In genomic region chr10:8813984-8814578, GRCm38 (mm10) we compare ENCODE assay signal across 15 mouse cellular contexts.
DNase-seq lines count a peak whose midpoint lies in the region; ATAC-seq and TF ChIP-seq lines count a peak whose summit lies in the region.
"Had no signal": no experiment of that assay in that cellular context is flagged by ENCODE, and none has a peak within 500 bp of the region (broad histone marks: within the 10 kb centered on the region; RNA-seq: fewer than 3 reads in every experiment).

No protein-coding gene starts in this region.

- peak overlapping the region; percentile 18; the same call in 1 of the 2 replicates for H3K4me2 ChIP-seq in heart, embryonic 16.5 days (ENCODE audit: low read depth, low read length)
- H3K4me2 ChIP-seq in embryonic facial prominence, embryonic 12.5 days (replicated peaks) = peak overlapping the region; percentile 27
- peak overlapping the region; percentile 15 for H3K4me2 ChIP-seq in limb, embryonic 14.5 days (replicated peaks; ENCODE audit: low read depth, low read length, severe bottlenecking)

- no peaks in the 10 kb centered on the region for H3K9me3 ChIP-seq in heart, embryonic 16.5 days (replicated peaks; ENCODE audit: control insufficient read depth, low read length)
- H3K9me3 ChIP-seq in embryonic facial prominence, embryonic 12.5 days = no peaks in the 10 kb centered on the region
- H3K9me3 ChIP-seq in limb, embryonic 14.5 days (ENCODE audit: control insufficient read depth, low read length) = no peaks in the 10 kb centered on the region

- H3K9ac ChIP-seq in heart, embryonic 16.5 days (ENCODE audit: low read length) = 0 out of 2 replicates have a peak overlapping the region, but pooled peaks have one; percentile 5
- H3K9ac ChIP-seq in embryonic facial prominence, embryonic 12.5 days = no peak overlapping the region
- H3K9ac ChIP-seq in limb, embryonic 14.5 days (ENCODE audit: low read depth, low read length, severe bottlenecking) = no peak overlapping the region
- H3K9ac ChIP-seq: forebrain, postnatal 0 days had no signal

- WGBS in heart, embryonic 16.5 days = 27% methylated on average over 18 of the region's 18 CpGs
- 20% methylated on average over 18 of the region's 18 CpGs for WGBS in embryonic facial prominence, embryonic 12.5 days
- 11% methylated on average over 18 of the region's 18 CpGs for WGBS in limb, embryonic 14.5 days

- peak overlapping the region; percentile 53 for H3K27ac ChIP-seq in heart, embryonic 16.5 days (ENCODE audit: low read length)
- H3K27ac ChIP-seq in embryonic facial prominence, embryonic 12.5 days = peak overlapping the region; percentile 89
- peak overlapping the region; percentile 49; the same call in 1 of the 2 replicates for H3K27ac ChIP-seq in limb, embryonic 14.5 days (replicated peaks; ENCODE audit: low read depth, low read length)
- H3K27ac ChIP-seq: macrophage had no signal

- TF ChIP-seq POLR2A in limb, embryonic 14.5 days (IDR thresholded peaks at IDR 0.05; ENCODE audit: borderline replicate concordance, extremely low read depth, insufficient read depth, insufficient read length) = no peak

- no peaks in the 10 kb centered on the region for H3K27me3 ChIP-seq in heart, embryonic 16.5 days (ENCODE audit: control insufficient read depth, insufficient read depth, low read length)
- H3K27me3 ChIP-seq in embryonic facial prominence, embryonic 12.5 days = no peaks in the 10 kb centered on the region
- no peaks in the 10 kb centered on the region for H3K27me3 ChIP-seq in limb, embryonic 14.5 days (ENCODE audit: control insufficient read depth, insufficient read depth, low read length)

- no peak for ATAC-seq in heart, embryonic 16.5 days (replicated peaks; ENCODE audit: extremely low read depth, insufficient read depth, low FRiP score)
- ATAC-seq in embryonic facial prominence, embryonic 12.5 days (ENCODE audit: insufficient number of reproducible peaks, insufficient read depth, low FRiP score, low TSS enrichment) = no peak
- no peak; the same call in 1 of the 2 replicates for ATAC-seq in limb, embryonic 14.5 days (ENCODE audit: low FRiP score, low read depth)
- ATAC-seq: forebrain, postnatal 0 days; inflammation-experienced regulatory T-cells, adult 6 months; midbrain, embryonic 16.5 days had no signal

- H3K36me3 ChIP-seq in heart, embryonic 16.5 days (ENCODE audit: control insufficient read depth, insufficient read depth) = no peaks in the 10 kb centered on the region
- H3K36me3 ChIP-seq in embryonic facial prominence, embryonic 12.5 days = no peaks in the 10 kb centered on the region; the same call in 1 of the 2 replicates
- H3K36me3 ChIP-seq in limb, embryonic 14.5 days (ENCODE audit: control insufficient read depth, insufficient read depth, low read length) = peaks cover 10% of the 10 kb centered on the region; the same call in 1 of the 2 replicates

- H3K4me1 ChIP-seq in heart, embryonic 16.5 days (ENCODE audit: control insufficient read depth, insufficient read depth, low read length) = peaks cover 19% of the 10 kb centered on the region
- H3K4me1 ChIP-seq in embryonic facial prominence, embryonic 12.5 days = peaks cover 25% of the 10 kb centered on the region; the same call in 1 of the 2 replicates
- H3K4me1 ChIP-seq in limb, embryonic 14.5 days (ENCODE audit: control insufficient read depth, insufficient read depth, low read length) = peaks cover 28% of the 10 kb centered on the region

- no peak for DNase-seq in heart, adult 9 months (ENCODE audit: low spot score in 2 of 2)
- DNase-seq in embryo, embryonic 11 days = peak; percentile 63
- DNase-seq in limb, embryonic 14.5 days (ENCODE audit: low spot score) = peak; percentile 54
- no peak for DNase-seq in cerebellum, postnatal 14 days
- DNase-seq in spleen, adult 18-20 months = no peak
- DNase-seq: cerebellum, adult 18-20 months; heart, adult 11 months; right cerebral cortex, adult 18-20 months; thymus, postnatal 25 days had no signal

- no peak overlapping the region for H3K4me3 ChIP-seq in heart, embryonic 16.5 days (ENCODE audit: low read length)
- no peak overlapping the region for H3K4me3 ChIP-seq in embryonic facial prominence, embryonic 12.5 days
- H3K4me3 ChIP-seq in limb, embryonic 14.5 days (replicated peaks; ENCODE audit: low read length) = no peak overlapping the region

Comparison
In these comparisons a context has a peak if more than half of its experiments do, and no peak if none do; other contexts are left out.
1. DNase-seq: peak in embryo, embryonic 11 days (single experiment) and limb, embryonic 14.5 days (single experiment); none in heart, adult 9 months (0 of 2), cerebellum, postnatal 14 days (0 of 2) and spleen, adult 18-20 months (0 of 2).
2. Peak in every context shown above with its lines, with median percentiles within 50 percentile points of each other: H3K27ac ChIP-seq and H3K4me2 ChIP-seq.